Mouse (Mus musculus) megakaryocyte progenitor cell, adult 5-6 weeks (primary cell): ENCODE data around the gene Srrm4. TPM values are rescaled to one million over a fixed set of nuclear protein-coding genes. Genes with fewer than 3 reads are reported as not detected.
"Not testable (repeated sequence)": the region's sequence is repeated elsewhere in the genome, so short reads cannot be mapped to it uniquely, and the experiment has no call there.

ENCODE experiments used
- ATAC-seq: replicated peaks from 2 replicates; pipeline ENCODE4 v1.8.0; 2016; ENCODE audit warnings: mild to moderate bottlenecking, moderate TSS enrichment, inconsistent platforms; ENCODE audit not compliant: poor library complexity
- total RNA-seq, 2 experiments: library from RNA; stranded (forward) in 1 of 2; stranded (reverse) in 1 of 2; fragments of 157-497, 149-512 nt in 1 of 2; fragments of 200-1000 nt in 1 of 2; gene quantifications; 2 replicates each; pipeline versions ENCODE4 v1.2.3 to v1.2.4; 2015 to 2017

Srrm4 gene
- total RNA-seq, 2 experiments from 2014 or later: not detected

DNA sequence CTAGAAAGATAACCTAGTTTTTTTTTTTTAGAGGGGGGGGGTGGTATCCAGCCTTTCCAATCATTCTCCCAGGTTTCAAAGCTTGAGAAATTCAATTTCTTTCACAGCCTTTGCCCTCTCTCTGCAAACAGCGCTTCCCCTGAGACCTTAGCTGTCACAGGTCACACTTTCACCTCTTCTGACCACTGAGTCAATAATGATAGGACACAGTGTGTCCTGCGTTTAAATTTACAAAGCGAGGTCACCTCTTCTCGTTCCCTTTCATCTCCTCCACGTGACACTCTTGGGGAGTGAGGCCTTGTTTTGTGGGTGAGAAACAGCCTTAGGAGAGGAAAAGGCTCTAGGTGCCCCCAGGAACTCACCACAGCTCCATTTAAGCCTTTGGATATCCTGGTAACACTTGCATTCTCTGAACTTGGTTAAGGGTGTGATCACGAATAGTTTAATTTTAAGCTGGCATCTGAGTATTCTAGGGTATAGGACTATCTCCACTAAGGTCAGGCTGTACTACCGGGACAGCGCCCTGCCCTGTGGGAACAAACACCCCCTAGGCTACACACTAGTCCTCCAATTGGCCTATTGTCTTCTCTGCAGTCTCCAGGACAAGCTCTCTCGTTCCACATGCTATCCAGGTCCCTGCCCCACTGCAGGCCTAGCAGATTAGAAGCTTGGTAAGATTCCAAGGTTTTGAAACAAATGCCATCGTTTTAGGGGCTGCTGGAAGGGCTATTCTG, 145.8 kb downstream of the Srrm4 start:
- no peak for ATAC-seq

DNA sequence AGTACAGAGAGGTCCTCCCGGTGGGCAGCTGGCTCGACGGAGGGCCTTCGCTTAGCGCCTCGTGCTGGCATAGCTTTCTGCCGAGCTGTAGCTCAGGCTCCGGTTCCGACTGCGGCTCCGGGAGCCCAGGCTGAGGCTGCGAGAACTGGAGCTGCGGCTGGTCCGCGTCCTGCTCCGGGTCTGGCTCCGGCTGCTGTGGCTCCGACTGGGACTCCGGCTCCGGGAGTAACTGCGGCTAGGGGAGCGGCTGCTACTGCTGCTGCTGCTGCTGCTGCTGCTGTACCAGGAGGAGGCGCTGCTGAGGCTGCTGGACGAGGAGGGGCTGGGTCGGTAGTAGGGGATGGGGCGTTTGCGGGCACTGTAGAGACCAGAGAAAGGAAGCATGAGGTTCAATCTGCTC, 147.1 kb downstream of the Srrm4 start:
- no peak for ATAC-seq

DNA sequence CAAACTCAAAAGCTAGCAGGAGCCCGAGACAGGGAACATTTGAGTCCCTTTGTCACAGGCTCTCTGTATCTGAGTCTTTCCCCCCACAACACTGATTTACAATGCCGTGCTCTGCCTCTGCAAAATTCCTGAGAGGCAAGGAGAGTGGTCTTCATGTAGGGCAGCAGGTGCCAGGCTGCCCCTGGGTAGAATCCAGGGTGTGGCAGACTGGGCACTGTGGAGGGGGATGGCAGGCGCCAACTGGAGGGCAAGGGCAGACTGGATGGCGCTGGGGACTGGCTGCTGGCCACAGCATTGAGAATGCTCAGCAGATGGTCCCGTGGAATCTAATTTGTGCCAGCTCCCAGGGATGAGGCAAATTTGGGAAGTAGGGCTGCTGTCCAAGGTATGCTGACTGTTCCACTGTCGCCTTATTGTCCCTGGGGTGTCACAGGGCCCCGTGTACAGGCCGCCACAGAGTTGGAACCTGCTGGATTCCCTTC, 148.1 kb downstream of the Srrm4 start:
- ATAC-seq: no peak

DNA sequence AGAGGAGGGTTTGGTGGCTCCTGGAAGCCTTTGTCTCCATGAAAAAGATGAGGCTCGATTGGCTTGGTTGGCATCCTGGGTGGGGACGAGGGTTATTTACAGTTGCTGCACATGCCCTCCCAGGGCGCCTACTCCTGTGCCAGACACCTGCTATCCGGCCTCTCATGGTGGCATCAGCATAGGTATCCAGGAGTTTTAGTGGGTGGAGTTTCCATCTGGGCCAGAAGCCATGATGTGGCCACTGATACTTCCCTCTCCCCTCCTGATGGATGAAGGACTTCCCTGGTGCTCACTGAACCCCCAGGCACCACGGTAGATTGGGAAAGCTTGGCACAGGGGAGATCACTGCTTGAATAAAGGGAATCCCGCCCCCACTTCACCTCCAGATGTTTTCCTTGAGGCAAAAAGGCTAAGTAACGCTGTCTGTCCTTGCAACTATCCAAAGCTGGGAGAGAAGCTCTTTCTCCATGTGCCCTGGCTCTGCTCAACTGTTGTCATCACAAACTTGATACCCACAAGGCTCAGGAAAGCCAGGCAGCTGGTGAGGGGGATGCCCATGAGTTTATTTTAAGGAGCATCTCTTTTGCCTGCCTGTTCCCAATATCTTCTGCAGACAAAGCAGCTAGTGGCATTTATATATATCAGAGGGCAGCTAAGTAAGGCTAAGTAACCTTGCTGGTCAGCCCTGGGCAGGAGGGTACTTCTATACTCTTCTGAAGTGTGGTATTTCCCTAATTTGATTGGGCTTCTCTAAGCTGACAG, 148.7 kb downstream of the Srrm4 start:
- ATAC-seq: no peak

DNA sequence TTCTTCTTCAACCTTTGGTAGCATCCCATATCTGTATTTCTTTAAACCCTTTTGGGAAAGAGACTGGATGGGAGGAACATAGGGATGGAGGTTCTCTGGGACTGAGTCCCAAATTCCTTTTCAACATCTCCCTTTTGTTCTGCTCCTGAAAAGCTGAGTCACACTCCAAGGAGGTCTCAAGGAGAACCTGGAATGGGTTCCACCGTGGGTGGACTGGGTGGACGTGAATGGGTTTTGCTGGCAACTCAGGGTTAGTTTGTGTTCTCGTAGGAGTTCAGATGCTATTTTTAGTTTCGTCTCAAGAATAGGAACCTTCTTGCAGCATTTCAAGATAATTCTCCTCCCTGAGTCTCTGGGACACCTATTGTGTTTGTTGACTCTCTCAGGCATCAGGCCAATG, 151.4 kb downstream of the Srrm4 start:
- ATAC-seq: no peak

DNA sequence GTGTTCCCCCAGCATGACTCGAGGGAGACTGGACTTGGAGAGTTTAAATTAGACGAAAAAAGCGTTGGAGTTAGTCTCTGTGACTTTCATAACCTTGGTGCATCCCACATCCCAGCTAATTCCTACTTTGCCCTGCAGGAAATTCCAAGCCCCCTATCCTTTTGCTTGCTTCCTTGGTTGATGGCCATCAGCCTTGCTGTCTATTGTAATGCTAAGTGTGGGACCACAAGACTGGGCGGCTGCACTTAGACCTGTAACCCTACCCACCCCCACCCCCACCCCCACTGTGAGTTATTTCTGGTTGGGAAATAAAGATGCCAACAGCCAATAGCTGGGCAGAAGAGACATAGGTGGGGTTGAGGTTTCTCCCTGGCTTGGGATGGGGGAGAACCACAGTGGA, 153.3 kb downstream of the Srrm4 start:
- no peak for ATAC-seq

DNA sequence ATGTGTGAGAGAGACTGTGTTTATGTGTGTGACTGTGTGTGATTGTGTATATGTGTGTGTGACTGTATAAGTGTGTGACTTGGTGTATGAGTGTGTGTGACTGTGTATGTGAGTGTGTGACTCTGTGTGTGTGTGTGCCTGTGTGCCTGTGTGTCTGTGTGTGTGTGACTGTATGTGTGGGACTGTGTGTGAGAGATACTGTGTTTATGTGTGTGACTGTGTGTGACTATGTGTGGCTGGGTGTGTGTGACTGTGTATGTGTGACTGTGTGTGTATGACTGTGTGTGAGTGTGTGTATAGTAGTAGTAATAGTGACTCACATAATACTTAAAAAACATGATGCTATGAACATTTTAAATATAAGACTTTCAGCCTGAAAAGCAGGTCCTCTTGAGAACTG, 155.5 kb downstream of the Srrm4 start:
- no peak for ATAC-seq

DNA sequence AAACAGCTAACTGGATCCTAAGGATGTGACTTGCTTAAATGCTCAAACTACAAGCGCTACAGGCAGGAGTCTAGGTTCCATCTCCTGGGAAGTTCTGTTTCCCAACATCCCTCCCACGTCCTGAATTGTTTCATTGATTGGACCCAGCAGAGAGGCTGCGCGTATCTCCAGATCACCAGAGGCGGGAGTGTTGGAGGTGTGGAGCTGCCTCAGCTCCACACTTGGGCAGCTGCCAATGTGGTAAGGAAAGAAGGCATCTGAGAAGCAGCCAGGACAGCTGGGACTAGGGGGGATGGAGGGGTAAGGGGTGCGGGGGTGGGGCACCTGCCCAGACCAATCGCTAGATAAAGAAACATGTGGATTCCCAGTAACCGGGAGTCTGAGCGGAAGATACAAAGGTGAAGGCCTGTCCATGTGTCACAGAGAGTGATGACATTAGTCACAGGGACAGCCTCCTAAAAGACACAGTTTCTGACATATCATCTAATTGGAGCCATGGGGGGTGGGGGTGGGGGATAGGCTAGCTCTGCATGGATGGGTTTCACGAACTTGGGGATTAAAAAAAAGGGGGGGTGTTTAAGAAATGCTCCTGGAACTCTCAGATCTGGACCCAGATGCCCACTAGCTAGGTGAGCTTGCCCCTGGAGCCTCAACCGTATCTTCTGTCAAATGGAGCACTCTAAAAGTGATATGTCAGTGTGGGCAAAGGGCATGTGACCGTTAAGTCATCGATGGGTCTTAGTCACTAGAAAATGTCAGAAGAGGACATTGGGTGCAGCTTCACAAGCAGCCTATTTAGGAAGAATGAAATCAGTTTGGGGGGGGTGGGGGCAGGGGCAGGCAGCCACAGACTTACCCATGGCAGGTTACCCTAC, 156.4 kb downstream of the Srrm4 start:
- ATAC-seq: no peak

DNA sequence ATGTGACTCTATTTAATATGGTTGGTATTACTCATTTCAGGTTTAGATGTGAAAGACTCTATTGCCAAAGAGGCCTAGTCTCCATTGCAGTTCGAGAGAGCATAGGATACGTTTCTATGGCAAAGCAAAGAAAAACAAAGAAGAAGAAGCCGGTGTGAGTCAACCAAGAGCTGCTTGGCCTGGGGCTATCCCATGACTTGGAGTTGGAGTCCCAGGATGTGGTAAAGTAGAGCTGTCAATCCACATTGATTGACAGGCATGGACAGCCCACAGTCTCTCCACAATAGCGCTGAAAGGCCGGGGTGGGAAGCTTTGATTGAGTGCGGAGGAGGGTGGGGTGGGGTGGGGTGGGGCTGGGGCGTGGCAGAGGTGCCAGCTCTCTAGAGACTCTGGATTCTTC, 158.7 kb downstream of the Srrm4 start:
- ATAC-seq: no peak

DNA sequence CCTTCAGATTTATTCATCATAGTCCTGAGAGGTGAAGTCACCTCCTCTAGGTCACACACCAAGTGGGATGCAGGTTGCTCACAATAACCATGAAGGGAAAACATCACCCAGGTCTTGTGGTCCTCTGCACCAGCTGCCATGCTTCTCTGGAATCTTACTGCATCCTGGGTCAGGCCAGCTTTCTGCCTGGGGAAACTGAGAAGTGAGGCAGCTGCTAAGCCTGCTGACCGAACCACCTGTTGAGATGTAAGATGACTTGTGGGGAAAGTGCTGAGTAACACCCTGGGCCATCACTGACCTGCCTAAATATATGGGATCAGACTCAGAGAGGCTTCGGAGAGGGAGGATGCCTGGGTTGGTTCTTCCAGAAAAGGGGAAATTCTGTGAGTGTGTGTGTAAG, 164.9 kb downstream of the Srrm4 start:
- ATAC-seq: no peak

DNA sequence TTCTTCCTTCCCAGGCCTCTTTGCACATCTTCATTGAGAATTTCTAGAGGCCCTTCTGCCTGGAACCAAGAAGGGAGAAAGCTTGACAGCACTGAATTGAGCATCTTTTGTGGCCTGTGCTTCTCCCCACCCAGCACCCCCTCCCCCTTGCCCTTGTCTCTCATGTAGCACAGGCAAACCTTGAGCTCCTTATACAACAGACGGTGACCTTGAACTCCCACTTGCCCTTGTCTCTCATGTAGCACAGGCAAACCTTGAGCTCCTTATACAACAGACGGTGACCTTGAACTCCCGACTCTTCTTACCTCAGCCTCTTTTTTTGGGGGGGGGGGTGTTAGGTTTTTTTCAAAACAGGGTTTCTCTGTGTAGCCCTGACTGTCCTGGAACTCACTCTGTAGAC, 165.9 kb downstream of the Srrm4 start:
- ATAC-seq: not testable (repeated sequence)

DNA sequence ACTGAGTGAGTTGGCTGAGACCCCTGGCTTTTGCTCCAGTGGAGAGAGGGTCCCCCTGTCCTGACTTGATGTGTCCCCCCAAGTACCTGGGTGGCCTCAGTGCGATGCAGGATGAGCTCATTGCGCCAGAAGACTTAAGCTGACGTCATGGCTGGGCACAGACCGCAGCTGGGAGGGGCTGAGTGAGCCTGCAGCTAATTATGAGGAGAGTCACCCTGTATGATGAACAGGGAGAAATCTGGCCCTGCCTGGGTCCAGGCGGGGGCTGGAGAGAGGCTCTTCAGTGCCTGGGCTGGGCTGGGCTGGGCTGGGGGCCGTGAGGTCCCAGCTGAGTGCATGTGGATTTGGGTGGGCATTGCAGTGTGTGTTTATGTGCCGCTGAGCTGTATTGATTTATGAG, 166.3 kb downstream of the Srrm4 start:
- no peak for ATAC-seq

DNA sequence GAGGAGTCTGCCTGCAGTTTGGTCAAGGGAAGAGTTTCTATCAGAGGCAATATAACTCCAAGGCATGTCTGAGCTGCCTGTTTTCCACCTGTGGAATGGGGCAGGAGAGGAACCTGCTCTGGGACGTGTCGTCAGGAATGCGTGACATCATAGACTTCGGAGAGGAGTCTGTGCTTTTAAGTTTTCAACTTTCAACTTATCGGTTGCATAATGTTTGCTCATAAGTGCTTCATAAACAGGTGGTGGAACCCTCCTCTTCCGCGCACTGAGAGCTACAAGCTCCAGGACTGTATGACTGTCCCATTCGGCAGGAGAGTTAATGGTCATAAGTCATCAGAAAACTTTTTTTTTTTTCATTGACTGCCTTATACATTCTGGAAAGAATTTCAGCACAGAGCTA, 167.9 kb downstream of the Srrm4 start:
- ATAC-seq: no peak

DNA sequence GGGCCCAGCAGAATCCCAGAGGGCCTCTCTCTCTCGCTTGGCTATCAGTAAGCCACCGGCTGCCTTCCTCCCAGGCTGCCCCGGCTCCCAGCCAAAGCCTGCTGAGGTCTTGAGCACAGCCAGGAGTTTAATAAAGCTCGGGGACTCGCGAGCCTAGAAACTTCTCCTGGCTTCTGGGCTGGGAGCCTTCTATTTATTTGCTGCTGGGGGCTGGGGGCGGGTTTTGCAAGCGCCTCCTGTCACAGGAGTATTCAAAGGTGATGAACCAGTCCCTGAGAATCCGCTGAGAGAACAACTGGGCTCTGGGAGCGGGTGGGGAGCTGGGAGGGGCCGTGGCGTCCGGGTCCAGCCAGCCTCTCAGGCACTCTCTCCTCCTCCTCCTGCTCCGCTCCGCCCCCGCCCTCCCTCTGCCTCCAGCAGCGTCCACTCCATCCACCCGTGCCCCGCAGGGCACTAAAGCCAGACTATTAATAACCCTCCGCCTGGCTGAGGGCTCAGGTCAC, 168.9 kb downstream of the Srrm4 start, which contains the start of gene Hspb8:
Hspb8 (minus strand) TSS at position 166 of the 503 bp plus-strand sequence.
- ATAC-seq: no peak

DNA sequence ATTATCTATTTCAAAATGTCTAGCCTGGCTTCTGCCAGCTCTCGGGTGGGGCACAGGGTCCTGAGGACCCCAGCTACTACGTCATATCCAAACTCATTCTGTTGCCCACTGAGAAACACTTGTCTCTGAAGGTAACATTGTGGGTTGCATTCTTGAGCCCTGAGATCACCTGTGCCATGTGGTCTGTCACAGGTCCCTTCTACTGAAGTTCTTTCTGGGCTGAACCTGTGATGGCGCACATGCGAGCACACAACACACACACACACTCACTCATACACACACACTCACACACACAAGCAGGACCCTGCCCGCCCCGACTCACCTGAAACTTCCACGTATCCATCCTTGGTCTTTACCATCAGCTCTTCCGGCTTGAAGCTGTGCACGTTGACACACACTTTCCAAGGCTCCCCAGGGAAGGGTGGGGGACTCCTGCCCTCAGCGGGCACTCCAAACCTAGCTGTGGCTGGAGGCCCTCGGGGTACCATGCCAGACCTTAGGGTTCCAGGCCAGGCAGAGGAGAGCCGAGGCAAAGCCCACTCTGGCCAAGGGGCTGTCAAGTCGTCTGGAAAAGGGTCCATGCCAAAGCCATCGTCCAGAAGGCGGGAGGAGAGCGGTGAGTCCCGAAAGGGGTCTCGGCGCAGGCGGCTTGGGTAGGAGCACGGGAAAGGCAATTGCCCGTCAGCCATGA, 169.7 kb downstream of the Srrm4 start:
- no peak for ATAC-seq

DNA sequence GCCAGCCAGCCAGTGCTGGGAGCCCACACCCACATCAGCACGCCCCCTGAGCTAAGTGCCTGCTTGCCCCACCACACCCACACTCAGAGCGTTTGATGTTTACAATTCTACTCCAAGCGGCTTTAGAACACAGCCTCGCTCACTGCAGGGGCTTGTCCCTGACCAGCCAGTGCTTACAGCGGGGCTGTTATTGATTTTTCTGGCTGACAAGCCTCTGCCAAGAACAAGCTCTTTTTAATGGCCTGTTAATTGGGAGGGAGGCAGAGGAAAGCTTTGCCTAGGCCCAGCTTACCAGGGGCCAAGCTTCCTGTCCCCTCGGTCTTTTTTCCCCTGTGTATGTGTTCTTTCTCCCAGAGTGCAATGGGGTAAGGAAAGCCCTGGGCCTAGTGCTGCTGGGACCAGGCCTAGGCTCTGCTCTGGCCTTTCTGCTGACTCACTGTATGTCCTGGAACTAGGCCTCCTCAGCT, 170.8 kb downstream of the Srrm4 start:
- ATAC-seq: no peak

DNA sequence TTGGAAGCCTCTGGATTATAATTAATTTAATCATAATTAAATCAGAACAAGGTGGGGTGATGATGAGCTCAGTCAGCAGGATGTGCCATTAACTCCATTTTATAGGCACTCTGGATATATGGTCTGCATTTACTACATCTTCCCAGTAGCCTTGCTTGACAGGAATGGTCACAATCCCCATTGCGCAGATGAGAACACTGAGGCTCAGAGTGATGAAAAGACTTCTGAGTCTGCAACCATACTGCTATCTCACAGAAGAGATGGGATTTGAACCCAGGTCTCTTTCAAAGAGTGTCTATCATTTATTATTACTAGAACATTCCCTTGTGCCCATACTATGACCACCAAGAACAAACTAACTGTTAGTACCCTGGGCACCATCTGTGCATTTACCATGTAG, 171.4 kb downstream of the Srrm4 start:
- no peak for ATAC-seq

DNA sequence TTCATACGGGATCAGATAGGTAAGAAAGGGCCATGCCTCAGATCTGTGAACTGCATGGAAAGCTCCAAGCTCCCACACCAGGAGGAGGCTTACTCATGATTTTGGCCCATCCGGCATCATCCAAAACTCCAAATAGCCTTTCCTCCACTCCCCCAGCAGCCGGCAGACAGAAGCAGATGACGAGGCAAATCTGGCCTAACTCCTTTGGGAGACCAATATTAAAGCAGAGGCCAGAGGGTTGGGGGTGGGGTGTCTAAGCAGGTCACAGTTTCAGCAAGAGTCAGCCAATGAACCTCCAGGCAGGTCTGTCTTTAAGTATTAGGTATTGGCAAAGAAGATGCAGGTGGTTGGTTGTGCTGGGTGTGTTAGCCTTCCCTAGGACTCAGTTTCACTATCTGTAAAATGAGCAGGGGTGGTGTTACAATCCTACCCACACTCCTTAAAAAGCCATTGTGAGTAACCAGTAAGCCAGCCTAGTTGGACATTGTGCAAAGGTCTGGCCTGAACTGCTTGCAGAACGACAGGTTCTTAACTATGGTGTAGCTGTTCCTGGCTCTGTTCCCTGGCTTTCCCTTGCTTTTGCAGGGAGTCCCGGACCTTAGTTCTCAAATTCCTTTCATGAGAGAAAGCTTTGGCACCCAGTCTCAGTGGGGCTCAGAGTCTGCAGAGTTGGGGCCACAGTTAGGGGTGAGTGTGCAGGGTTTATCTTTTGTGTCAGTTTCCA, 172.1 kb downstream of the Srrm4 start:
- ATAC-seq: no peak

DNA sequence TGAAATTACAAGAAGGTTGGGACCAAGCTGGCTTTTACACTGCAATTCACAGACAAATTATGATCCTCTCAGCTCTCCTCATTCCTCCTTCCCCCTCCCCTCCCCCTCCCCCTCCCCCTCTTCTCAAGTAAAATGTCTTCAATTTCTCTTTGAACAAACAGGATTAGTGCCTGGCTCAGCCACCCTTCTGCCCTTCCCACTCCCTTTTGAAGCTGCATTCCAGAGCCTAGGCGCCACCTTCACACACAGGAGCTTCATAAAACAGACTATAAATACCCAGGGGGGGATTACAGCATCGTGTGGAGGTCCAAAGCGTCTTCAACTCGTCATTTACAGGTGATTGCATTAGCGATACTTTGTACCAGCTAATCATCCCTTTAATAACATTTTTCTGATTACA, 175.4 kb downstream of the Srrm4 start:
- ATAC-seq: no peak
